Mouse (Mus musculus) heart, adult 2 months (tissue): ENCODE measurements around the gene Uroc1. TPM values are rescaled to one million over a fixed set of nuclear protein-coding genes. Genes with fewer than 3 reads are reported as not detected.

Source experiments
- DNase-seq, 2 experiments: peaks; one replicate each; pipeline ENCODE4 v3.0.0; 2021
- H3K27ac ChIP-seq: fragments of 200-600 bp; 2 replicates; pipeline ENCODE4 v1.8.1; 2022
- H3K27me3 ChIP-seq: fragments of 200-500 bp; 2 replicates; pipeline ENCODE4 v1.6.1; 2012; ENCODE audit warnings: mild to moderate bottlenecking, low read length, inconsistent platforms, mixed read lengths; ENCODE audit not compliant: control insufficient read depth, insufficient read depth
- H3K36me3 ChIP-seq: fragments of 200-500 bp; 2 replicates; pipeline ENCODE4 v1.6.1; 2012; ENCODE audit warnings: low read length, inconsistent platforms; ENCODE audit not compliant: control insufficient read depth, insufficient read depth
- H3K4me1 ChIP-seq: fragments of 200-500 bp; 2 replicates; pipeline ENCODE4 v1.6.1; 2011; ENCODE audit warnings: low read length; ENCODE audit not compliant: control insufficient read depth, insufficient read depth
- H3K4me3 ChIP-seq: fragments of 200-600 bp; 2 replicates; pipeline ENCODE4 v1.8.1; 2022
- H3K79me2 ChIP-seq: fragments of 200-500 bp; replicated peaks from 2 replicates; pipeline ENCODE4 v1.6.1; 2012; ENCODE audit warnings: mild to moderate bottlenecking, inconsistent platforms, low read length, moderate library complexity, mixed read lengths; ENCODE audit not compliant: control insufficient read depth, insufficient read depth
- H3K9ac ChIP-seq: fragments of 200-500 bp; 2 replicates; pipeline ENCODE4 v1.6.1; 2012; ENCODE audit warnings: low read depth, mild to moderate bottlenecking, control low read depth, inconsistent platforms, low read length, mixed read lengths
- CTCF ChIP-seq: fragments of 200-600 bp; IDR thresholded peaks from 2 replicates; pipeline ENCODE4 v1.8.1; 2022; ENCODE audit warnings: antibody characterized with exemption, mild to moderate bottlenecking, moderate library complexity
- EP300 ChIP-seq: fragments of 200-500 bp; IDR thresholded peaks from 2 replicates; pipeline ENCODE4 v1.6.1; 2011; ENCODE audit warnings: low read depth, low read length, control low read depth; ENCODE audit not compliant: insufficient read depth
- POLR2A ChIP-seq: fragments of 200-500 bp; IDR thresholded peaks from 2 replicates; pipeline ENCODE4 v1.6.1; 2011; ENCODE audit warnings: mild to moderate bottlenecking, low read depth, low read length, control low read depth; ENCODE audit not compliant: insufficient read depth
- WGBS: fragments of 180-500 bp; shearing (Covaris S2); methylation state at CpG from one replicate; pipeline ENCODE4 v1.1.7; 2018; 5-methylcytosine and 5-hydroxymethylcytosine counted together
- intact Hi-C: fragments of 180-260 bp; cut with DNase I; formaldehyde crosslinking; loops from one replicate; pipeline ENCODE4 v1.15.1; 2025
- polyA plus RNA-seq: library from polyadenylated mRNA; depleted of rRNA; stranded (reverse); fragments of >200 nt; gene quantifications from 2 replicates; pipeline ENCODE4 v1.2.3, GENCODE M21; 2012
- total RNA-seq, 2 experiments: library from RNA; stranded (reverse); gene quantifications; 2 replicates each; pipeline ENCODE4 v1.2.3; 2021

Gene Uroc1
- total and polyA plus RNA-seq, 3 experiments = not detected

- intact Hi-C loops = loop anchor here (10.0 kb wide), 1 partner anchor 639 kb away; no protein-coding TSS in a partner anchor
- no peak for DNase-seq
- H3K9ac ChIP-seq = no peak overlapping the region
- no peak overlapping the region for H3K4me3 ChIP-seq
- no peaks in the 10 kb centered on the region for H3K79me2 ChIP-seq
- TF ChIP-seq POLR2A (no peak), EP300 (no peak), CTCF (no peak)
- H3K27me3 ChIP-seq = no peaks in the 10 kb centered on the region
- 63% methylated on average over 3 of the region's 3 CpGs for WGBS
- H3K4me1 ChIP-seq = no peaks in the 10 kb centered on the region
- H3K36me3 ChIP-seq = no peaks in the 10 kb centered on the region
- no peak overlapping the region for H3K27ac ChIP-seq
Observed at GRCm38 (mm10) chr6:90324026-90324425, 9.1 kb upstream of the Uroc1 start.

GRCm38 (mm10) chr6:90324463-90324862, 8.6 kb upstream of the Uroc1 start:
- no peaks in the 10 kb centered on the region for H3K79me2 ChIP-seq
- TF ChIP-seq CTCF (no peak), EP300 (no peak), POLR2A (no peak)
- intact Hi-C loops = loop anchor here (10.0 kb wide), 1 partner anchor 640 kb away; no protein-coding TSS in a partner anchor

GRCm38 (mm10) chr6:90324991-90325390, 8.1 kb upstream of the Uroc1 start, which contains the start of gene Chst13:
Gene Chst13, minus strand, starts transcription at chr6:90325185.
- H3K79me2 ChIP-seq = no peaks in the 10 kb centered on the region
- intact Hi-C loops = loop anchor here (10.0 kb wide), 1 partner anchor 640 kb away; no protein-coding TSS in a partner anchor
- H3K36me3 ChIP-seq = no peaks in the 10 kb centered on the region
- 8% methylated on average over 22 of the region's 22 CpGs for WGBS
- no peak within 1 kb of the TSS for H3K27ac ChIP-seq
- H3K4me3 ChIP-seq = no peak within 1 kb of the TSS
- no peak within 1 kb of the TSS for H3K9ac ChIP-seq
- no peaks in the 10 kb centered on the region for H3K4me1 ChIP-seq
- peak in 1 of 2 experiments; percentile 33 for DNase-seq
- no peak for TF ChIP-seq EP300
- TF ChIP-seq POLR2A = no peak
- no peak for TF ChIP-seq CTCF
- no peaks in the 10 kb centered on the region for H3K27me3 ChIP-seq

More at GRCm38 (mm10) chr6:90324463-90324862, 8.6 kb upstream of the Uroc1 start:
- no peaks in the 10 kb centered on the region for H3K4me1 ChIP-seq
- no peaks in the 10 kb centered on the region for H3K36me3 ChIP-seq
- DNase-seq = no peak
- WGBS = 73% methylated on average over 3 of the region's 3 CpGs
- H3K27ac ChIP-seq = no peak overlapping the region
- no peak overlapping the region for H3K4me3 ChIP-seq
- no peaks in the 10 kb centered on the region for H3K27me3 ChIP-seq
- no peak overlapping the region for H3K9ac ChIP-seq

GRCm38 (mm10) chr6:90327670-90328069, 5.4 kb upstream of the Uroc1 start:
- H3K4me1 ChIP-seq = no peaks in the 10 kb centered on the region
- DNase-seq = no peak
- no peaks in the 10 kb centered on the region for H3K36me3 ChIP-seq
- no peak overlapping the region for H3K4me3 ChIP-seq
- peak; percentile 59 for TF ChIP-seq CTCF
- no peak for TF ChIP-seq POLR2A
- TF ChIP-seq EP300 = no peak
- no peak overlapping the region for H3K9ac ChIP-seq
- intact Hi-C loops = loop anchor here (10.0 kb wide), 1 partner anchor 643 kb away; no protein-coding TSS in a partner anchor
- H3K79me2 ChIP-seq = no peaks in the 10 kb centered on the region
- no peaks in the 10 kb centered on the region for H3K27me3 ChIP-seq
- WGBS = 14% methylated on average over 6 of the region's 6 CpGs
- no peak overlapping the region for H3K27ac ChIP-seq

GRCm38 (mm10) chr6:90329953-90330352, 3.1 kb upstream of the Uroc1 start:
- WGBS = 0% methylated on average over 1 of the region's 1 CpGs
- Histone ChIP-seq H3K9ac (no peak overlapping the region), H3K36me3 (no peaks in the 10 kb centered on the region)

GRCm38 (mm10) chr6:90334244-90334643, 1.2 kb downstream of the Uroc1 start:
- Histone ChIP-seq H3K36me3 (no peaks in the 10 kb centered on the region), H3K9ac (no peak overlapping the region), H3K4me1 (no peaks in the 10 kb centered on the region), H3K27me3 (no peaks in the 10 kb centered on the region), H3K79me2 (no peaks in the 10 kb centered on the region), H3K4me3 (no peak overlapping the region), H3K27ac (no peak overlapping the region)
- intact Hi-C loops = no loop called here
- WGBS = 75% methylated on average over 3 of the region's 3 CpGs
- DNase-seq = no peak
- no peak for TF ChIP-seq EP300
- TF ChIP-seq POLR2A = no peak
- TF ChIP-seq CTCF = no peak

More at GRCm38 (mm10) chr6:90329953-90330352, 3.1 kb upstream of the Uroc1 start:
- Histone ChIP-seq H3K4me1 (no peaks in the 10 kb centered on the region), H3K27ac (no peak overlapping the region), H3K27me3 (no peaks in the 10 kb centered on the region), H3K79me2 (no peaks in the 10 kb centered on the region), H3K4me3 (no peak overlapping the region)
- TF ChIP-seq POLR2A (no peak), CTCF (no peak), EP300 (no peak)
- intact Hi-C loops = loop anchor here (10.0 kb wide), 1 partner anchor 645 kb away; no protein-coding TSS in a partner anchor
- peak; percentile 55 to 69 for DNase-seq
